Comparison of ENCODE assay signal across 7 mouse cellular contexts in the genomic region with DNA sequence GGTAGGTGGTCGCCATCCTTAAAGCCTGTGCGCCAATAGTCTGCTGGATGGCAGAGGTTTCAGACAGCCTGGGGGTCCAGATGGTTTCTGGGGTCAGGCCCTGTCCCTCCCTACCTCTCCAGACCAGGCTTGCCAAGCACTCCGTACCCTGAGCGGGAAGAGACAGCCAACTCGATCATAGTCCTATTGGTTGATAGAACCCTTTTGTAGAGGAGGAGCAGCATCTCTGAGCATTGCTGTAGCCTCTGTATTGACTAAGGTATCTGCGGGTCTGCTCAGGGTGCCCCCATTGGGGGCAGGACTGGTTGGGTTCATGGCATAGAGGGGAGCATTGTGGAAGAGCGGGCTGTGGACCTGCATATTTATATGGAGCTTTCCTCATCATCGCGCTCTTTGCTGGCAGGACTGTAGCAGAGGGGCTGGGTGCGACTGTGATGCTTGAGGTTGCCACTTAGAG. TPM values are rescaled to one million over a fixed set of nuclear protein-coding genes. Genes with fewer than 3 reads are reported as not detected.
DNase-seq lines count a peak whose midpoint lies in the region; ATAC-seq lines count a peak whose summit lies in the region.

No protein-coding gene starts in this region.

- peak overlapping the region; percentile 66 for H3K4me2 ChIP-seq in lung, embryonic 15.5 days
- H3K4me2 ChIP-seq in embryonic facial prominence, embryonic 15.5 days (replicated peaks), result peak overlapping the region; percentile 56
- H3K4me2 ChIP-seq in intestine, embryonic 16.5 days (ENCODE audit: low read depth, low read length), result peak overlapping the region; percentile 61
- peak overlapping the region; percentile 69 for H3K4me2 ChIP-seq in neural tube, embryonic 14.5 days (ENCODE audit: low read depth, low read length)

- peak overlapping the region; percentile 56 for H3K9ac ChIP-seq in lung, embryonic 15.5 days
- H3K9ac ChIP-seq in embryonic facial prominence, embryonic 15.5 days, result peak overlapping the region; percentile 23; the same call in 1 of the 2 replicates
- peak overlapping the region; percentile 71 for H3K9ac ChIP-seq in intestine, embryonic 16.5 days (ENCODE audit: low read depth, low read length)
- peak overlapping the region; percentile 58 for H3K9ac ChIP-seq in neural tube, embryonic 14.5 days (replicated peaks; ENCODE audit: low read depth, low read length)

- ATAC-seq in lung, embryonic 15.5 days (ENCODE audit: borderline replicate concordance, extremely low read depth, low FRiP score, low TSS enrichment), result 0 out of 2 replicates have a peak, but pooled peaks have one; percentile 13
- ATAC-seq in embryonic facial prominence, embryonic 15.5 days (ENCODE audit: insufficient number of reproducible peaks, low FRiP score, low TSS enrichment, low read depth), result no peak
- no peak; the same call in 1 of the 2 replicates for ATAC-seq in intestine, embryonic 16.5 days
- peak; percentile 64 for ATAC-seq in neural tube, embryonic 14.5 days (ENCODE audit: low read depth)

- no peaks in the 10 kb centered on the region for H3K36me3 ChIP-seq in lung, embryonic 15.5 days
- no peaks in the 10 kb centered on the region for H3K36me3 ChIP-seq in embryonic facial prominence, embryonic 15.5 days
- no peaks in the 10 kb centered on the region for H3K36me3 ChIP-seq in intestine, embryonic 16.5 days (ENCODE audit: control insufficient read depth, insufficient read depth, low read length)
- H3K36me3 ChIP-seq in neural tube, embryonic 14.5 days (ENCODE audit: control insufficient read depth, insufficient read depth, low read length), result no peaks in the 10 kb centered on the region

- H3K27ac ChIP-seq in lung, embryonic 15.5 days, result no peak overlapping the region
- peak overlapping the region; percentile 39 for H3K27ac ChIP-seq in embryonic facial prominence, embryonic 15.5 days (replicated peaks)
- H3K27ac ChIP-seq in intestine, embryonic 16.5 days (ENCODE audit: low read length), result no peak overlapping the region
- peak overlapping the region; percentile 48 for H3K27ac ChIP-seq in neural tube, embryonic 14.5 days (ENCODE audit: low read depth, low read length)

- H3K27me3 ChIP-seq in lung, embryonic 15.5 days, result no peaks in the 10 kb centered on the region
- no peaks in the 10 kb centered on the region for H3K27me3 ChIP-seq in embryonic facial prominence, embryonic 15.5 days
- H3K27me3 ChIP-seq in intestine, embryonic 16.5 days (replicated peaks; ENCODE audit: control insufficient read depth, insufficient read depth, low read length), result no peaks in the 10 kb centered on the region
- H3K27me3 ChIP-seq in neural tube, embryonic 14.5 days (ENCODE audit: control insufficient read depth, insufficient read depth, low read length), result no peaks in the 10 kb centered on the region

- 0 out of 2 replicates have a peak, but pooled peaks cover 6% of the 10 kb centered on the region for H3K4me1 ChIP-seq in lung, embryonic 15.5 days
- peaks cover 14% of the 10 kb centered on the region; the same call in 1 of the 2 replicates for H3K4me1 ChIP-seq in embryonic facial prominence, embryonic 15.5 days
- H3K4me1 ChIP-seq in intestine, embryonic 16.5 days (ENCODE audit: control insufficient read depth, insufficient read depth, low read length), result peaks cover 12% of the 10 kb centered on the region
- peaks cover 8% of the 10 kb centered on the region; the same call in 1 of the 2 replicates for H3K4me1 ChIP-seq in neural tube, embryonic 14.5 days (ENCODE audit: control insufficient read depth, insufficient read depth, low read length)

- no peaks in the 10 kb centered on the region for H3K9me3 ChIP-seq in lung, embryonic 15.5 days
- no peaks in the 10 kb centered on the region for H3K9me3 ChIP-seq in embryonic facial prominence, embryonic 15.5 days (replicated peaks)
- H3K9me3 ChIP-seq in intestine, embryonic 16.5 days (ENCODE audit: control insufficient read depth, low read length), result no peaks in the 10 kb centered on the region
- H3K9me3 ChIP-seq in neural tube, embryonic 14.5 days (ENCODE audit: control insufficient read depth, low read length), result no peaks in the 10 kb centered on the region

- peak overlapping the region; percentile 49 for H3K4me3 ChIP-seq in lung, embryonic 15.5 days
- H3K4me3 ChIP-seq in embryonic facial prominence, embryonic 15.5 days (replicated peaks), result peak overlapping the region; percentile 50
- peak overlapping the region; percentile 51 for H3K4me3 ChIP-seq in intestine, embryonic 16.5 days (ENCODE audit: low read length)
- peak overlapping the region; percentile 48 for H3K4me3 ChIP-seq in neural tube, embryonic 14.5 days (ENCODE audit: low read depth, low read length)

- DNase-seq in lung, adult 18-20 months, result no peak
- DNase-seq in yolk sac, embryonic 10.5 days (ENCODE audit: low spot score), result no peak
- no peak for DNase-seq in gastrocnemius, postnatal 4 days (ENCODE audit: low spot score in 2 of 2)

- 14% methylated on average over 10 of the region's 10 CpGs for WGBS in lung, embryonic 15.5 days
- WGBS in embryonic facial prominence, embryonic 15.5 days, result 24% methylated on average over 10 of the region's 10 CpGs
- WGBS in intestine, embryonic 16.5 days, result 23% methylated on average over 10 of the region's 10 CpGs
- WGBS in neural tube, embryonic 14.5 days, result 17% methylated on average over 10 of the region's 10 CpGs

RNA-seq across cellular contexts. Expression of a gene that starts 0.4 kb away (rescaled TPM):
- 8.8 and 9.8 TPM in 2 replicates for polyA plus RNA-seq in lung, embryonic 15.5 days (2015; fragmentation: Nextera tagmentation; extraction: Ambion mirVana)
- polyA plus RNA-seq in embryonic facial prominence, embryonic 15.5 days (2015; fragmentation: Nextera tagmentation; extraction: Ambion mirVana), result 20.2 and 21.5 TPM in 2 replicates
- 5.8 and 6.2 TPM in 2 replicates for polyA plus RNA-seq in intestine, embryonic 16.5 days (2015; fragmentation: Nextera tagmentation; extraction: Ambion mirVana)
- 42.5 and 47.1 TPM in 2 replicates for polyA plus RNA-seq in neural tube, embryonic 14.5 days (2014; fragmentation: Nextera tagmentation; extraction: Ambion mirVana)
- total RNA-seq in gastrocnemius, postnatal 4 days (2021), result 10 to 100 TPM in 1 of 2 experiments, 1 to 10 TPM in 1; 9.9 to 10.2 TPM

RNA-seq across cellular contexts. Expression of a gene that starts 16.4 kb away (rescaled TPM):
- 63.2 and 63.9 TPM in 2 replicates for polyA plus RNA-seq in lung, embryonic 15.5 days (2015; fragmentation: Nextera tagmentation; extraction: Ambion mirVana)
- 66.6 and 68.3 TPM in 2 replicates for polyA plus RNA-seq in embryonic facial prominence, embryonic 15.5 days (2015; fragmentation: Nextera tagmentation; extraction: Ambion mirVana)
- 67.5 and 69.8 TPM in 2 replicates for polyA plus RNA-seq in intestine, embryonic 16.5 days (2015; fragmentation: Nextera tagmentation; extraction: Ambion mirVana)
- 50.4 and 52.5 TPM in 2 replicates for polyA plus RNA-seq in neural tube, embryonic 14.5 days (2014; fragmentation: Nextera tagmentation; extraction: Ambion mirVana)
- total RNA-seq in gastrocnemius, postnatal 4 days (2021), result 10 to 100 TPM; 40.2 to 45.1 TPM

RNA-seq across cellular contexts. Expression of a gene that starts 24.2 kb away (rescaled TPM):
- polyA plus RNA-seq in lung, embryonic 15.5 days (2015; fragmentation: Nextera tagmentation; extraction: Ambion mirVana), result 104 and 119 TPM in 2 replicates
- 96.2 and 101 TPM in 2 replicates for polyA plus RNA-seq in embryonic facial prominence, embryonic 15.5 days (2015; fragmentation: Nextera tagmentation; extraction: Ambion mirVana)
- 81.3 and 84.4 TPM in 2 replicates for polyA plus RNA-seq in intestine, embryonic 16.5 days (2015; fragmentation: Nextera tagmentation; extraction: Ambion mirVana)
- polyA plus RNA-seq in neural tube, embryonic 14.5 days (2014; fragmentation: Nextera tagmentation; extraction: Ambion mirVana), result 71.5 and 73.3 TPM in 2 replicates
- 10 to 100 TPM; 39.8 to 48.0 TPM for total RNA-seq in gastrocnemius, postnatal 4 days (2021)

RNA-seq across cellular contexts. Expression of a gene that starts 24.4 kb away (rescaled TPM):
- polyA plus RNA-seq in lung, embryonic 15.5 days (2015; fragmentation: Nextera tagmentation; extraction: Ambion mirVana), result 154 and 193 TPM in 2 replicates
- polyA plus RNA-seq in embryonic facial prominence, embryonic 15.5 days (2015; fragmentation: Nextera tagmentation; extraction: Ambion mirVana), result 223 and 260 TPM in 2 replicates
- polyA plus RNA-seq in intestine, embryonic 16.5 days (2015; fragmentation: Nextera tagmentation; extraction: Ambion mirVana), result 152 and 172 TPM in 2 replicates
- 761 and 960 TPM in 2 replicates for polyA plus RNA-seq in neural tube, embryonic 14.5 days (2014; fragmentation: Nextera tagmentation; extraction: Ambion mirVana)
- total RNA-seq in gastrocnemius, postnatal 4 days (2021), result 10 to 100 TPM; 63.4 to 74.2 TPM

RNA-seq across cellular contexts. Expression of a gene that starts 32.3 kb away (rescaled TPM):
- 134 and 138 TPM in 2 replicates for polyA plus RNA-seq in lung, embryonic 15.5 days (2015; fragmentation: Nextera tagmentation; extraction: Ambion mirVana)
- 158 and 160 TPM in 2 replicates for polyA plus RNA-seq in embryonic facial prominence, embryonic 15.5 days (2015; fragmentation: Nextera tagmentation; extraction: Ambion mirVana)
- polyA plus RNA-seq in intestine, embryonic 16.5 days (2015; fragmentation: Nextera tagmentation; extraction: Ambion mirVana), result 142 and 144 TPM in 2 replicates
- polyA plus RNA-seq in neural tube, embryonic 14.5 days (2014; fragmentation: Nextera tagmentation; extraction: Ambion mirVana), result 213 and 279 TPM in 2 replicates
- total RNA-seq in gastrocnemius, postnatal 4 days (2021), result 10 to 100 TPM; 81.3 to 82.2 TPM

Comparison
In these comparisons a context has a peak if more than half of its experiments do, and no peak if none do; other contexts are left out.
1. ATAC-seq: peak in lung, embryonic 15.5 days (single experiment) and neural tube, embryonic 14.5 days (single experiment); none in embryonic facial prominence, embryonic 15.5 days (single experiment) and intestine, embryonic 16.5 days (single experiment).
2. H3K27ac ChIP-seq: peak in embryonic facial prominence, embryonic 15.5 days (single experiment) and neural tube, embryonic 14.5 days (single experiment); none in lung, embryonic 15.5 days (single experiment) and intestine, embryonic 16.5 days (single experiment).
3. Peak in every context shown above with its lines, with median percentiles within 50 percentile points of each other: H3K4me2 ChIP-seq, H3K4me3 ChIP-seq and H3K9ac ChIP-seq.